Mouse (Mus musculus) embryonic facial prominence, embryonic 14.5 days (tissue): ENCODE results near the gene Zfp335. TPM values are rescaled to one million over a fixed set of nuclear protein-coding genes. Genes with fewer than 3 reads are reported as not detected.
"Not testable (repeated sequence)": the region's sequence is repeated elsewhere in the genome, so short reads cannot be mapped to it uniquely, and the experiment has no call there.

ENCODE experiments used
- ATAC-seq: fragments of 200-750 bp; cut with Nextera tagmentation; 2 replicates; pipeline ENCODE4 v1.8.0; 2017; ENCODE audit warnings: low read depth, moderate number of reproducible peaks, moderate TSS enrichment
- DNase-seq: peaks from one replicate; pipeline ENCODE4 v3.0.0-alpha.2; 2015; ENCODE audit warnings: low spot score
- H3K27ac ChIP-seq: fragments of 300-500 bp; sonication (generic); replicated peaks from 2 replicates; pipeline ENCODE4 v1.5.1; 2014; ENCODE audit warnings: low read depth, mild to moderate bottlenecking, low read length, moderate library complexity
- H3K27me3 ChIP-seq: fragments of 300-500 bp; sonication (generic); replicated peaks from 2 replicates; pipeline ENCODE4 v1.6.1; 2014; ENCODE audit warnings: low read length; ENCODE audit not compliant: control insufficient read depth, insufficient read depth
- H3K36me3 ChIP-seq: fragments of 300-500 bp; sonication (generic); 2 replicates; pipeline ENCODE4 v1.6.1; 2014; ENCODE audit warnings: low read length, mixed read lengths; ENCODE audit not compliant: control insufficient read depth, insufficient read depth
- H3K4me1 ChIP-seq: fragments of 300-500 bp; sonication (generic); 2 replicates; pipeline ENCODE4 v1.6.1; 2014; ENCODE audit warnings: antibody characterized with exemption, low read length; ENCODE audit not compliant: control insufficient read depth, insufficient read depth
- H3K4me2 ChIP-seq: fragments of 300-500 bp; sonication (generic); 2 replicates; pipeline ENCODE4 v1.6.1; 2014; ENCODE audit warnings: low read depth, mild to moderate bottlenecking, low read length, moderate library complexity, mixed read lengths
- H3K4me3 ChIP-seq: fragments of 300-500 bp; sonication (generic); 2 replicates; pipeline ENCODE4 v1.5.1; 2014; ENCODE audit warnings: low read depth, mild to moderate bottlenecking, low read length
- H3K9ac ChIP-seq: fragments of 300-500 bp; sonication (generic); 2 replicates; pipeline ENCODE4 v1.6.1; 2014; ENCODE audit warnings: low read depth, mild to moderate bottlenecking, low read length, moderate library complexity, mixed read lengths
- H3K9me3 ChIP-seq: fragments of 300-500 bp; sonication (generic); 2 replicates; pipeline ENCODE4 v1.6.1; 2016; ENCODE audit warnings: low read length; ENCODE audit not compliant: control insufficient read depth
- WGBS: fragments of 180-500 bp; shearing (Covaris S2); extraction: QIAGEN DNeasy Blood & Tissue Kit; methylation state at CpG from one replicate; pipeline ENCODE4 v1.1.7; 2014; 5-methylcytosine and 5-hydroxymethylcytosine counted together
- polyA plus RNA-seq: library from polyadenylated mRNA; unstranded; fragments of >200 nt; fragmentation: Nextera tagmentation; extraction: Ambion mirVana; gene quantifications from 2 replicates; pipeline ENCODE4 v1.2.1, GENCODE M21; 2014

Gene Zfp335
- polyA plus RNA-seq, 1 experiment from 2014 or later: 11.9 TPM

- Histone ChIP-seq H3K27me3 (peaks cover 16% of the 10 kb centered on the region), H3K9me3 (no peaks in the 10 kb centered on the region), H3K4me3 (no peak overlapping the region), H3K27ac (no peak overlapping the region), H3K4me1 (peaks cover 14% of the 10 kb centered on the region), H3K9ac (no peak overlapping the region), H3K4me2 (no peak overlapping the region), H3K36me3 (no peaks in the 10 kb centered on the region)
- ATAC-seq: no peak
- WGBS: 55% methylated on average over 4 of the region's 4 CpGs
- no peak for DNase-seq
Measured at GRCm38 (mm10) chr2:164861094-164861493, 50.5 kb downstream of the Zfp335 start.

GRCm38 (mm10) chr2:164859640-164860432 lies 51.7 kb downstream of the Zfp335 start:
- no peak for ATAC-seq
- DNase-seq: no peak
- H3K9me3 ChIP-seq: no peaks in the 10 kb centered on the region
- no peak overlapping the region for H3K4me3 ChIP-seq
- H3K36me3 ChIP-seq: no peaks in the 10 kb centered on the region
- H3K9ac ChIP-seq: no peak overlapping the region
- H3K27ac ChIP-seq: no peak overlapping the region
- WGBS: 57% methylated on average over 9 of the region's 9 CpGs
- peaks cover 23% of the 10 kb centered on the region for H3K27me3 ChIP-seq
- H3K4me1 ChIP-seq: peaks cover 14% of the 10 kb centered on the region
- no peak overlapping the region for H3K4me2 ChIP-seq

- H3K4me2 ChIP-seq: no peak overlapping the region
Measured at GRCm38 (mm10) chr2:164859155-164859554, 52.4 kb downstream of the Zfp335 start.

GRCm38 (mm10) chr2:164857842-164858553 lies 53.6 kb downstream of the Zfp335 start:
- Histone ChIP-seq H3K4me3 (peak overlapping the region; percentile 57), H3K36me3 (no peaks in the 10 kb centered on the region), H3K9me3 (no peaks in the 10 kb centered on the region), H3K4me2 (peak overlapping the region; percentile 96), H3K27me3 (peaks cover 28% of the 10 kb centered on the region), H3K9ac (peak overlapping the region; percentile 62), H3K27ac (peak overlapping the region; percentile 74), H3K4me1 (peaks cover 14% of the 10 kb centered on the region)
- DNase-seq: no peak
- WGBS: 8% methylated on average over 19 of the region's 19 CpGs
- no peak for ATAC-seq

More at GRCm38 (mm10) chr2:164859155-164859554, 52.4 kb downstream of the Zfp335 start:
- Histone ChIP-seq H3K27me3 (peaks cover 28% of the 10 kb centered on the region), H3K9ac (no peak overlapping the region), H3K4me1 (peaks cover 14% of the 10 kb centered on the region), H3K9me3 (no peaks in the 10 kb centered on the region), H3K4me3 (no peak overlapping the region), H3K36me3 (no peaks in the 10 kb centered on the region), H3K27ac (no peak overlapping the region)
- ATAC-seq (no peak), DNase-seq (no peak)
- WGBS: 37% methylated on average over 2 of the region's 2 CpGs

GRCm38 (mm10) chr2:164857101-164857821 lies 54.3 kb downstream of the Zfp335 start, which contains the start of gene Pltp:
Pltp (minus strand) TSS chr2:164857711.
- 1% methylated on average over 32 of the region's 47 CpGs for WGBS
- Histone ChIP-seq H3K4me1 (peaks cover 11% of the 10 kb centered on the region), H3K9ac (peak within 1 kb of the TSS; percentile 62), H3K27me3 (peaks cover 28% of the 10 kb centered on the region), H3K9me3 (no peaks in the 10 kb centered on the region), H3K36me3 (no peaks in the 10 kb centered on the region), H3K27ac (peak within 1 kb of the TSS; percentile 74), H3K4me3 (peak within 1 kb of the TSS; percentile 57), H3K4me2 (peak within 1 kb of the TSS; percentile 96)
- DNase-seq (peak; percentile 92), ATAC-seq (peak; percentile 85)

- H3K4me2 ChIP-seq: peak overlapping the region; percentile 96
- peak overlapping the region; percentile 57 for H3K4me3 ChIP-seq
- no peaks in the 10 kb centered on the region for H3K9me3 ChIP-seq
- 1% methylated on average over 42 of the region's 42 CpGs for WGBS
- H3K27ac ChIP-seq: peak overlapping the region; percentile 48; the same call in 1 of the 2 replicates
- peak overlapping the region; percentile 62 for H3K9ac ChIP-seq
- DNase-seq (peak; percentile 48), ATAC-seq (peak; percentile 24)
- H3K36me3 ChIP-seq: 0 out of 2 replicates have a peak, but pooled peaks cover 4% of the 10 kb centered on the region
- peaks cover 28% of the 10 kb centered on the region for H3K27me3 ChIP-seq
- H3K4me1 ChIP-seq: 0 out of 2 replicates have a peak, but pooled peaks cover 6% of the 10 kb centered on the region
Measured at GRCm38 (mm10) chr2:164856309-164857100, 55.1 kb downstream of the Zfp335 start.

- peaks cover 28% of the 10 kb centered on the region for H3K27me3 ChIP-seq
- not testable (repeated sequence) for ATAC-seq, H3K36me3 ChIP-seq, H3K4me1 ChIP-seq, H3K4me3 ChIP-seq, DNase-seq, H3K9ac ChIP-seq, H3K9me3 ChIP-seq, H3K27ac ChIP-seq
- 75% methylated on average over 5 of the region's 5 CpGs for WGBS
- H3K4me2 ChIP-seq: peak overlapping the region; percentile 96
Measured at GRCm38 (mm10) chr2:164855572-164855971, 56.0 kb downstream of the Zfp335 start.
